Mouse (Mus musculus) frontal cortex, postnatal 25 days (tissue): ENCODE results near the gene Micall1.

Experiments used
- DNase-seq, 2 experiments: peaks; one replicate each; pipeline ENCODE4 v3.0.0; 2022; ENCODE audit warnings: low spot score in 2 of 2

Gene Micall1

GRCm38 (mm10) chr15:79108421-79109320 is at the start of gene Micall1:
TSS of gene Micall1 (plus strand) at chr15:79108898.
- peak in 1 of 2 experiments; percentile 21 for DNase-seq

- DNase-seq, result no peak
These were observed 47.7 kb upstream of the Micall1 start for GRCm38 (mm10) chr15:79060887-79061565.

GRCm38 (mm10) chr15:79062376-79063159 is 46.1 kb upstream of the Micall1 start, which contains the start of gene Ankrd54:
TSS of gene Ankrd54 (minus strand) at chr15:79062893.
- peak; percentile 87 to 95 for DNase-seq

GRCm38 (mm10) chr15:79063160-79063740 is 45.4 kb upstream of the Micall1 start:
- DNase-seq, result no peak

- no peak for DNase-seq
These were observed 43.5 kb upstream of the Micall1 start for GRCm38 (mm10) chr15:79065086-79065770.

- DNase-seq, result no peak
These were observed 42.4 kb upstream of the Micall1 start for GRCm38 (mm10) chr15:79066276-79066675.

- no peak for DNase-seq
These were observed 41.1 kb upstream of the Micall1 start for GRCm38 (mm10) chr15:79067631-79068030.

- DNase-seq, result no peak
These were observed 40.3 kb upstream of the Micall1 start for GRCm38 (mm10) chr15:79068416-79068815.

- no peak for DNase-seq
These were observed 37.3 kb upstream of the Micall1 start for GRCm38 (mm10) chr15:79071117-79072039.

- no peak for DNase-seq
These were observed 34.9 kb upstream of the Micall1 start for GRCm38 (mm10) chr15:79073752-79074151.

- DNase-seq, result no peak
These were observed 34.3 kb upstream of the Micall1 start for GRCm38 (mm10) chr15:79074446-79074845.

- peak; percentile 61 to 75 for DNase-seq
These were observed 33.7 kb upstream of the Micall1 start, which contains the start of gene Eif3l for GRCm38 (mm10) chr15:79074913-79075532. TSS of gene Eif3l (plus strand) at chr15:79075179.

GRCm38 (mm10) chr15:79075658-79076365 is 32.9 kb upstream of the Micall1 start:
- DNase-seq, result no peak

- no peak for DNase-seq
These were observed 29.1 kb upstream of the Micall1 start for GRCm38 (mm10) chr15:79079567-79079966.

- DNase-seq, result no peak
These were observed 16.4 kb upstream of the Micall1 start for GRCm38 (mm10) chr15:79092284-79092683.

GRCm38 (mm10) chr15:79093083-79093839 is 15.4 kb upstream of the Micall1 start:
- no peak for DNase-seq

GRCm38 (mm10) chr15:79095483-79095882 is 13.2 kb upstream of the Micall1 start:
- DNase-seq, result no peak

GRCm38 (mm10) chr15:79096556-79096955 is 12.1 kb upstream of the Micall1 start:
- no peak for DNase-seq
